Mouse (Mus musculus): ENCODE results near the gene Med12l. TPM values are rescaled to one million over a fixed set of nuclear protein-coding genes. Genes with fewer than 3 reads are reported as not detected.

Med12l gene
- total and polyA plus RNA-seq, 2 experiments from 2014 or later: 1.2 to 7.1 TPM

GRCm38 (mm10) chr3:59341647-59342427, 336.2 kb downstream of the Med12l start:
- 72% methylated on average over 11 of the region's 11 CpGs for WGBS
- no peak overlapping the region for H3K4me3 ChIP-seq (ENCODE audit: low read depth, low read length)

GRCm38 (mm10) chr3:59343026-59343425, 337.4 kb downstream of the Med12l start:
- WGBS: 60% methylated on average over 4 of the region's 4 CpGs
- Histone ChIP-seq H3K9ac (replicated peaks; ENCODE audit: low read depth, low read length) (no peak overlapping the region), H3K9me3 (replicated peaks; ENCODE audit: control insufficient read depth, low read length) (no peaks in the 10 kb centered on the region), H3K27me3 (ENCODE audit: control insufficient read depth, insufficient read depth, low read length) (no peaks in the 10 kb centered on the region), H3K36me3 (replicated peaks; ENCODE audit: control insufficient read depth, insufficient read depth, low read length) (no peaks in the 10 kb centered on the region; the same call in 1 of the 2 replicates), H3K27ac (ENCODE audit: low read depth) (no peak overlapping the region), H3K4me3 (ENCODE audit: low read depth, low read length) (peak overlapping the region; percentile 79), H3K4me2 (ENCODE audit: low read depth, low read length) (peak overlapping the region; percentile 88), H3K4me1 (ENCODE audit: control insufficient read depth, insufficient read depth) (no peaks in the 10 kb centered on the region)
- peak; percentile 34; the same call in 1 of the 2 replicates for ATAC-seq (ENCODE audit: insufficient read depth, low read depth)
- TF ChIP-seq EP300 (IDR thresholded peaks at IDR 0.05; ENCODE audit: low read depth) (no peak), CTCF (IDR thresholded peaks at IDR 0.05; ENCODE audit: low read depth) (no peak)
- DNase-seq (ENCODE audit: low spot score): peak; percentile 12

More at GRCm38 (mm10) chr3:59341647-59342427, 336.2 kb downstream of the Med12l start:
- no peak overlapping the region for H3K9ac ChIP-seq (replicated peaks; ENCODE audit: low read depth, low read length)
- ATAC-seq (ENCODE audit: insufficient read depth, low read depth) (no peak), DNase-seq (ENCODE audit: low spot score) (no peak)
- no peaks in the 10 kb centered on the region for H3K9me3 ChIP-seq (replicated peaks; ENCODE audit: control insufficient read depth, low read length)
- no peaks in the 10 kb centered on the region; the same call in 1 of the 2 replicates for H3K36me3 ChIP-seq (replicated peaks; ENCODE audit: control insufficient read depth, insufficient read depth, low read length)
- no peaks in the 10 kb centered on the region for H3K27me3 ChIP-seq (ENCODE audit: control insufficient read depth, insufficient read depth, low read length)
- 0 out of 2 replicates have a peak overlapping the region, but pooled peaks have one; percentile 15 for H3K4me2 ChIP-seq (ENCODE audit: low read depth, low read length)
- TF ChIP-seq CTCF (IDR thresholded peaks at IDR 0.05; ENCODE audit: low read depth) (no peak), EP300 (IDR thresholded peaks at IDR 0.05; ENCODE audit: low read depth) (no peak)
- H3K27ac ChIP-seq (ENCODE audit: low read depth): no peak overlapping the region
- H3K4me1 ChIP-seq (ENCODE audit: control insufficient read depth, insufficient read depth): no peaks in the 10 kb centered on the region

DNA sequence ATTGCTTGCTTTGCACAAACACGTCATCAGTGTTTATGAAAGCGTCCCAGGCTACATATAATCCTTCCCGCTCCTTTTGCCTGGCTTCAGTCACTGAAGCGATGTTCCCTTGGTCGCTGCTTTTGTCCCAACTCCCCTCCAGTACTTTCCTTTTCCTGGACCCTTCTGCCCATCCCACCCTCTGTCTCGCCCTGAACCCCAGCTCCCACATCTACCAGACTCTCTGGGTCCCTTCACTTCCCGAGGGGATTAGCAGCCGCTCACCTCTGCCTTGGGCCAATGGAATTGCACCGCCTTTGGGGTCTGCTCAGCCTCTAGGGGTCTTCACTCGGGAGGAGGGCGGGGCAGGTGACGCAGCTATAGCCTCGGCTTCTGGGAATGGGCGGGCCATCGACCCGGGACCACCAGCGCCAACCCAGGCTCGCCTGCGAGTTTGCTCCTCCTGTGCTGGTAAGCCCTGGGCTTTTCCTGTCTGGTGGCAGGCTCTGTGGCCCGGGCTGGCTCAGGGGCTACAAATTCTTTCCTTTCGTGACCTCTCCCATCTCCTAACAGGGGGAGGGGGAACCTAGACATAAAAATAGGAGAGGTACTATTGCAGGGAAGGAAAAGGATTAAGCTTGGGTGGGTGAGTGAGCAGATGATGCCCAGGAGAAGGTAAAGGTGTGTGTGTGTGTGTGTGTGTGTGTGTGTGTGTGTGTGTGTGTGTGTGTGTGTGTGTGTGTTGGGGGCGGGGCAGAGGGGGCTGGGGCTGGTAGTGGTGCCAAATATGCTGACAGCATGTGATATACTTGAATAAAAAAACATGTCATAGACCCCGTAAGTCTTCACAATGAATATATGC, 338.7 kb downstream of the Med12l start, which contains the start of gene Igsf10:
Gene Igsf10, minus strand, starts transcription at position 330 of the 841 bp plus-strand sequence.
- Histone ChIP-seq H3K9ac (replicated peaks; ENCODE audit: low read depth, low read length) (peak within 1 kb of the TSS; percentile 74), H3K36me3 (replicated peaks; ENCODE audit: control insufficient read depth, insufficient read depth, low read length) (no peaks in the 10 kb centered on the region; the same call in 1 of the 2 replicates), H3K9me3 (replicated peaks; ENCODE audit: control insufficient read depth, low read length) (no peaks in the 10 kb centered on the region), H3K4me3 (ENCODE audit: low read depth, low read length) (peak within 1 kb of the TSS; percentile 79), H3K27me3 (ENCODE audit: control insufficient read depth, insufficient read depth, low read length) (no peaks in the 10 kb centered on the region), H3K4me2 (ENCODE audit: low read depth, low read length) (peak within 1 kb of the TSS; percentile 88), H3K27ac (ENCODE audit: low read depth) (peak within 1 kb of the TSS; percentile 53), H3K4me1 (ENCODE audit: control insufficient read depth, insufficient read depth) (no peaks in the 10 kb centered on the region)
- DNase-seq (ENCODE audit: low spot score) (peak; percentile 45), ATAC-seq (ENCODE audit: insufficient read depth, low read depth) (peak; percentile 78)
- 2% methylated on average over 22 of the region's 23 CpGs for WGBS
- TF ChIP-seq CTCF (IDR thresholded peaks at IDR 0.05; ENCODE audit: low read depth): no peak
- no peak for TF ChIP-seq EP300 (IDR thresholded peaks at IDR 0.05; ENCODE audit: low read depth)

GRCm38 (mm10) chr3:59351768-59352167, 346.1 kb downstream of the Med12l start:
- no peak overlapping the region for H3K4me2 ChIP-seq (ENCODE audit: low read depth, low read length)
- H3K36me3 ChIP-seq (replicated peaks; ENCODE audit: control insufficient read depth, insufficient read depth, low read length): no peaks in the 10 kb centered on the region
- no peak overlapping the region for H3K9ac ChIP-seq (replicated peaks; ENCODE audit: low read depth, low read length)
- DNase-seq (ENCODE audit: low spot score): no peak
- H3K4me3 ChIP-seq (ENCODE audit: low read depth, low read length): no peak overlapping the region
- TF ChIP-seq EP300 (IDR thresholded peaks at IDR 0.05; ENCODE audit: low read depth) (no peak), CTCF (IDR thresholded peaks at IDR 0.05; ENCODE audit: low read depth) (no peak)
- no peaks in the 10 kb centered on the region for H3K9me3 ChIP-seq (replicated peaks; ENCODE audit: control insufficient read depth, low read length)
- no peaks in the 10 kb centered on the region for H3K27me3 ChIP-seq (ENCODE audit: control insufficient read depth, insufficient read depth, low read length)
- no peak for ATAC-seq (ENCODE audit: insufficient read depth, low read depth)
- no peaks in the 10 kb centered on the region for H3K4me1 ChIP-seq (ENCODE audit: control insufficient read depth, insufficient read depth)
- H3K27ac ChIP-seq (ENCODE audit: low read depth): no peak overlapping the region

GRCm38 (mm10) chr3:59354156-59354555, 348.5 kb downstream of the Med12l start:
- H3K9ac ChIP-seq (replicated peaks; ENCODE audit: low read depth, low read length): no peak overlapping the region
- no peak for DNase-seq (ENCODE audit: low spot score)
- 81% methylated on average over 3 of the region's 3 CpGs for WGBS
- no peaks in the 10 kb centered on the region for H3K4me1 ChIP-seq (ENCODE audit: control insufficient read depth, insufficient read depth)
- no peaks in the 10 kb centered on the region for H3K27me3 ChIP-seq (ENCODE audit: control insufficient read depth, insufficient read depth, low read length)
- no peak overlapping the region for H3K4me3 ChIP-seq (ENCODE audit: low read depth, low read length)
- no peaks in the 10 kb centered on the region for H3K9me3 ChIP-seq (replicated peaks; ENCODE audit: control insufficient read depth, low read length)
- no peak for ATAC-seq (ENCODE audit: insufficient read depth, low read depth)
- no peaks in the 10 kb centered on the region for H3K36me3 ChIP-seq (replicated peaks; ENCODE audit: control insufficient read depth, insufficient read depth, low read length)
- no peak overlapping the region for H3K27ac ChIP-seq (ENCODE audit: low read depth)
- TF ChIP-seq CTCF (IDR thresholded peaks at IDR 0.05; ENCODE audit: low read depth) (no peak), EP300 (IDR thresholded peaks at IDR 0.05; ENCODE audit: low read depth) (no peak)
- H3K4me2 ChIP-seq (ENCODE audit: low read depth, low read length): no peak overlapping the region
